Mouse (Mus musculus) forebrain, embryonic 16.5 days (tissue): ENCODE data around the gene Mphosph8. TPM values are rescaled to one million over a fixed set of nuclear protein-coding genes. Genes with fewer than 3 reads are reported as not detected.
A peak's percentile ranks its signal among the peaks of the same experiment; 100 is the strongest.

Experiments used
- ATAC-seq: fragments of 200-750 bp; cut with Nextera tagmentation; 2 replicates; pipeline ENCODE4 v1.8.0; 2017; ENCODE audit warnings: mild to moderate bottlenecking, moderate library complexity
- H3K27ac ChIP-seq: fragments of 300-500 bp; sonication (generic); 2 replicates; pipeline ENCODE4 v1.5.1; 2014; ENCODE audit warnings: low read length, control low read depth
- H3K27me3 ChIP-seq: fragments of 300-500 bp; sonication (generic); replicated peaks from 2 replicates; pipeline ENCODE4 v1.6.1; 2014; ENCODE audit warnings: low read length; ENCODE audit not compliant: control insufficient read depth, insufficient read depth
- H3K36me3 ChIP-seq: fragments of 300-500 bp; sonication (generic); 2 replicates; pipeline ENCODE4 v1.6.1; 2014; ENCODE audit not compliant: control insufficient read depth, insufficient read depth
- H3K4me1 ChIP-seq: fragments of 300-500 bp; sonication (generic); replicated peaks from 2 replicates; pipeline ENCODE4 v1.6.1; 2014; ENCODE audit warnings: low read length; ENCODE audit not compliant: control insufficient read depth, insufficient read depth
- H3K4me2 ChIP-seq: fragments of 300-500 bp; sonication (generic); 2 replicates; pipeline ENCODE4 v1.6.1; 2014; ENCODE audit warnings: mild to moderate bottlenecking, low read length, control low read depth
- H3K4me3 ChIP-seq: fragments of 300-500 bp; sonication (generic); replicated peaks from 2 replicates; pipeline ENCODE4 v1.5.1; 2014; ENCODE audit warnings: mild to moderate bottlenecking, low read length, control low read depth
- H3K9ac ChIP-seq: fragments of 300-500 bp; sonication (generic); replicated peaks from 2 replicates; pipeline ENCODE4 v1.6.1; 2014; ENCODE audit warnings: low read depth, low read length, control low read depth
- H3K9me3 ChIP-seq: fragments of 300-500 bp; sonication (generic); 2 replicates; pipeline ENCODE4 v1.6.1; 2016; ENCODE audit warnings: low read length; ENCODE audit not compliant: control insufficient read depth
- WGBS: fragments of 180-500 bp; shearing (Covaris S2); extraction: QIAGEN DNeasy Blood & Tissue Kit; methylation state at CpG from one replicate; pipeline ENCODE4 v1.1.7; 2014; 5-methylcytosine and 5-hydroxymethylcytosine counted together
- polyA plus RNA-seq: library from polyadenylated mRNA; unstranded; fragments of >200 nt; fragmentation: Nextera tagmentation; extraction: Ambion mirVana; gene quantifications from 2 replicates; pipeline ENCODE4 v1.2.1, GENCODE M21; 2015

Gene Mphosph8
- polyA plus RNA-seq: 32.9 and 39.4 TPM in 2 replicates

- WGBS: under 1% methylated on average over 70 of the region's 70 CpGs
- Histone ChIP-seq H3K36me3 (0 out of 2 replicates have a peak, but pooled peaks cover 2% of the 10 kb centered on the region), H3K27ac (peak within 1 kb of the TSS; percentile 95), H3K27me3 (no peaks in the 10 kb centered on the region), H3K9me3 (no peaks in the 10 kb centered on the region), H3K4me2 (peak within 1 kb of the TSS; percentile 92), H3K9ac (peak within 1 kb of the TSS; percentile 87), H3K4me1 (peaks cover 21% of the 10 kb centered on the region), H3K4me3 (peak within 1 kb of the TSS; percentile 85)
- peak; percentile 100 for ATAC-seq
Measured at GRCm38 (mm10) chr14:56667969-56668802, at the start of gene Mphosph8. Gene Mphosph8 (plus strand): TSS chr14:56668248.

- Histone ChIP-seq H3K4me2 (no peak overlapping the region), H3K36me3 (no peaks in the 10 kb centered on the region), H3K27me3 (no peaks in the 10 kb centered on the region), H3K9ac (no peak overlapping the region), H3K9me3 (no peaks in the 10 kb centered on the region), H3K27ac (no peak overlapping the region), H3K4me1 (no peaks in the 10 kb centered on the region), H3K4me3 (no peak overlapping the region)
- no peak for ATAC-seq
- WGBS: 91% methylated on average over 8 of the region's 8 CpGs
Measured at GRCm38 (mm10) chr14:56620425-56620824, 47.6 kb upstream of the Mphosph8 start.

- H3K27ac ChIP-seq: no peak overlapping the region
- no peaks in the 10 kb centered on the region for H3K9me3 ChIP-seq
- H3K9ac ChIP-seq: no peak overlapping the region
- no peak overlapping the region for H3K4me3 ChIP-seq
- 92% methylated on average over 4 of the region's 4 CpGs for WGBS
- no peaks in the 10 kb centered on the region for H3K4me1 ChIP-seq
- ATAC-seq: no peak
- no peaks in the 10 kb centered on the region for H3K36me3 ChIP-seq
- no peaks in the 10 kb centered on the region for H3K27me3 ChIP-seq
- H3K4me2 ChIP-seq: no peak overlapping the region
Measured at GRCm38 (mm10) chr14:56626202-56626601, 41.8 kb upstream of the Mphosph8 start.

- H3K4me3 ChIP-seq: no peak overlapping the region
- H3K9me3 ChIP-seq: no peaks in the 10 kb centered on the region
- no peak overlapping the region for H3K27ac ChIP-seq
- no peaks in the 10 kb centered on the region for H3K27me3 ChIP-seq
- H3K4me2 ChIP-seq: no peak overlapping the region
- no peak overlapping the region for H3K9ac ChIP-seq
- WGBS: 78% methylated on average over 3 of the region's 3 CpGs
- no peaks in the 10 kb centered on the region for H3K36me3 ChIP-seq
- ATAC-seq: no peak
- no peaks in the 10 kb centered on the region for H3K4me1 ChIP-seq
Measured at GRCm38 (mm10) chr14:56628336-56628735, 39.7 kb upstream of the Mphosph8 start.

- Histone ChIP-seq H3K4me3 (no peak overlapping the region), H3K9ac (no peak overlapping the region), H3K27me3 (no peaks in the 10 kb centered on the region), H3K9me3 (no peaks in the 10 kb centered on the region), H3K36me3 (no peaks in the 10 kb centered on the region), H3K4me1 (no peaks in the 10 kb centered on the region), H3K27ac (no peak overlapping the region), H3K4me2 (no peak overlapping the region)
- 86% methylated on average over 2 of the region's 2 CpGs for WGBS
- no peak for ATAC-seq
Measured at GRCm38 (mm10) chr14:56631109-56631508, 36.9 kb upstream of the Mphosph8 start.

- 61% methylated on average over 7 of the region's 7 CpGs for whole genome bisulfite sequencing
- ATAC-seq: no peak
- Histone ChIP-seq H3K9me3 (no peaks in the 10 kb centered on the region), H3K27me3 (no peaks in the 10 kb centered on the region), H3K4me2 (no peak overlapping the region), H3K27ac (no peak overlapping the region), H3K4me3 (no peak overlapping the region), H3K9ac (no peak overlapping the region), H3K4me1 (no peaks in the 10 kb centered on the region), H3K36me3 (no peaks in the 10 kb centered on the region)
Measured at GRCm38 (mm10) chr14:56647206-56647605, 20.8 kb upstream of the Mphosph8 start.

GRCm38 (mm10) chr14:56649448-56649847, 18.6 kb upstream of the Mphosph8 start:
- Histone ChIP-seq H3K27me3 (no peaks in the 10 kb centered on the region), H3K9me3 (no peaks in the 10 kb centered on the region), H3K4me2 (no peak overlapping the region), H3K36me3 (no peaks in the 10 kb centered on the region), H3K9ac (no peak overlapping the region), H3K4me3 (no peak overlapping the region), H3K27ac (no peak overlapping the region), H3K4me1 (no peaks in the 10 kb centered on the region)
- no peak for ATAC-seq

GRCm38 (mm10) chr14:56665651-56666050, 2.4 kb upstream of the Mphosph8 start:
- ATAC-seq: no peak
- WGBS: 75% methylated on average over 5 of the region's 5 CpGs
- H3K9me3 ChIP-seq: no peaks in the 10 kb centered on the region
- peaks cover 18% of the 10 kb centered on the region for H3K4me1 ChIP-seq
- no peaks in the 10 kb centered on the region for H3K27me3 ChIP-seq
- H3K4me3 ChIP-seq: no peak overlapping the region
- no peak overlapping the region for H3K9ac ChIP-seq
- H3K4me2 ChIP-seq: no peak overlapping the region
- H3K36me3 ChIP-seq: no peaks in the 10 kb centered on the region
- H3K27ac ChIP-seq: no peak overlapping the region

- 76% methylated on average over 3 of the region's 3 CpGs for WGBS
- H3K27ac ChIP-seq: no peak overlapping the region
- H3K36me3 ChIP-seq: no peaks in the 10 kb centered on the region
- no peak overlapping the region for H3K9ac ChIP-seq
- H3K4me1 ChIP-seq: peaks cover 21% of the 10 kb centered on the region
- no peak overlapping the region for H3K4me3 ChIP-seq
- no peak overlapping the region; the same call in 1 of the 2 replicates for H3K4me2 ChIP-seq
- no peaks in the 10 kb centered on the region for H3K9me3 ChIP-seq
- no peak for ATAC-seq
- no peaks in the 10 kb centered on the region for H3K27me3 ChIP-seq
Measured at GRCm38 (mm10) chr14:56666909-56667308, 1.1 kb upstream of the Mphosph8 start.
